Mouse (Mus musculus) neural tube, embryonic 15.5 days (tissue): ENCODE measurements at regions not wholly inside any gene's neighbourhood (a gene's known extent, or its start where the extent isn't known, plus 50 kb on each side); places are given as distances from the start of the nearest gene placed in this dataset.

Experiments
- ATAC-seq: fragments of 200-750 bp; cut with Nextera tagmentation; 2 replicates; pipeline ENCODE4 v1.8.0; 2017; ENCODE audit warnings: mild to moderate bottlenecking, moderate TSS enrichment, moderate library complexity; ENCODE audit not compliant: low FRiP score
- H3K27ac ChIP-seq: fragments of 300-500 bp; sonication (generic); replicated peaks from 2 replicates; pipeline ENCODE4 v1.5.1; 2015; ENCODE audit warnings: mild to moderate bottlenecking, inconsistent platforms
- H3K27me3 ChIP-seq: fragments of 300-500 bp; sonication (generic); replicated peaks from 2 replicates; pipeline ENCODE4 v1.6.1; 2015; ENCODE audit warnings: inconsistent platforms
- H3K36me3 ChIP-seq: fragments of 300-500 bp; sonication (generic); 2 replicates; pipeline ENCODE4 v1.6.1; 2015; ENCODE audit warnings: inconsistent platforms
- H3K4me1 ChIP-seq: fragments of 300-500 bp; sonication (generic); 2 replicates; pipeline ENCODE4 v1.6.1; 2015; ENCODE audit warnings: inconsistent platforms
- H3K4me2 ChIP-seq: fragments of 300-500 bp; sonication (generic); 2 replicates; pipeline ENCODE4 v1.6.1; 2015; ENCODE audit warnings: inconsistent platforms, mild to moderate bottlenecking, moderate library complexity
- H3K4me3 ChIP-seq: fragments of 300-500 bp; sonication (generic); replicated peaks from 2 replicates; pipeline ENCODE4 v1.5.1; 2015; ENCODE audit warnings: mild to moderate bottlenecking, inconsistent platforms
- H3K9ac ChIP-seq: fragments of 300-500 bp; sonication (generic); replicated peaks from 2 replicates; pipeline ENCODE4 v1.6.1; 2015; ENCODE audit warnings: mild to moderate bottlenecking, inconsistent platforms
- H3K9me3 ChIP-seq: fragments of 300-500 bp; sonication (generic); replicated peaks from 2 replicates; pipeline ENCODE4 v1.6.1; 2016; ENCODE audit warnings: inconsistent platforms
- WGBS: fragments of 180-500 bp; shearing (Covaris S2); methylation state at CpG from one replicate; pipeline ENCODE4 v1.1.7; 2015; ENCODE audit warnings: mixed read lengths; 5-methylcytosine and 5-hydroxymethylcytosine counted together

- no peak overlapping the region for H3K4me3 ChIP-seq
- no peaks in the 10 kb centered on the region for H3K4me1 ChIP-seq
- 62% methylated on average over 6 of the region's 6 CpGs for WGBS
- no peaks in the 10 kb centered on the region for H3K27me3 ChIP-seq
- H3K4me2 ChIP-seq = no peak overlapping the region
- no peak for ATAC-seq
- no peak overlapping the region for H3K27ac ChIP-seq
- H3K9me3 ChIP-seq = no peaks in the 10 kb centered on the region
- no peaks in the 10 kb centered on the region for H3K36me3 ChIP-seq
- H3K9ac ChIP-seq = no peak overlapping the region
These were observed 66.0 kb downstream of the Amer2 start for GRCm38 (mm10) chr14:60439106-60439505.

GRCm38 (mm10) chr14:60443821-60444551 is 70.9 kb downstream of the Amer2 start:
- 84% methylated on average over 7 of the region's 7 CpGs for WGBS
- Histone ChIP-seq H3K27ac (no peak overlapping the region), H3K36me3 (no peaks in the 10 kb centered on the region), H3K9ac (no peak overlapping the region), H3K27me3 (no peaks in the 10 kb centered on the region), H3K4me1 (no peaks in the 10 kb centered on the region), H3K9me3 (no peaks in the 10 kb centered on the region), H3K4me3 (no peak overlapping the region), H3K4me2 (no peak overlapping the region)
- ATAC-seq = no peak

GRCm38 (mm10) chr14:60444552-60444937 is 71.5 kb downstream of the Amer2 start:
- no peak overlapping the region for H3K27ac ChIP-seq
- H3K9ac ChIP-seq = no peak overlapping the region
- H3K4me2 ChIP-seq = no peak overlapping the region
- H3K36me3 ChIP-seq = no peaks in the 10 kb centered on the region
- H3K4me3 ChIP-seq = no peak overlapping the region
- no peaks in the 10 kb centered on the region for H3K27me3 ChIP-seq
- 60% methylated on average over 3 of the region's 3 CpGs for WGBS
- ATAC-seq = no peak
- no peaks in the 10 kb centered on the region for H3K9me3 ChIP-seq
- no peaks in the 10 kb centered on the region for H3K4me1 ChIP-seq

GRCm38 (mm10) chr14:60446037-60446436 is 73.0 kb downstream of the Amer2 start:
- Histone ChIP-seq H3K4me1 (no peaks in the 10 kb centered on the region), H3K27me3 (no peaks in the 10 kb centered on the region), H3K4me3 (no peak overlapping the region), H3K36me3 (no peaks in the 10 kb centered on the region), H3K9ac (no peak overlapping the region), H3K27ac (no peak overlapping the region), H3K4me2 (no peak overlapping the region), H3K9me3 (no peaks in the 10 kb centered on the region)
- no peak for ATAC-seq
- 63% methylated on average over 6 of the region's 6 CpGs for WGBS

DNA sequence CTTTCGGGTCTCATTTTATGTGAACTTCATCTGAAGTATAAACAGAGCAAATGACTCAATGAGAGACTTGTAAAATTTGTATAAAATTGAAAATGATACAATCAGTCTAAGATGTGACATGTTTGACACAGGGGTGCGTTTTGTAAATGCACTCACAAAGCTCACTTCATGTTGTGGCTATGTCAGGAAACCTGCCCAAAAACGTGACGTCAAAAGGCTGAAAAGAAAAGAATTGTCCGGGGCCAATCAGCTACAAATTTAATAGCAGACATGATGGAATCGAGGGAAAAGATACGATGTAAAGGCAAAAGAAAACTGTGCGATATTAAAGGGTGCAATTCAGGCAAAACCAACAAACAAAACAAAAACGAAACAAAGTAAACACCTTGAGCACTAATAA is 78.2 kb downstream of the Amer2 start:
- Histone ChIP-seq H3K9ac (no peak overlapping the region), H3K27ac (no peak overlapping the region), H3K36me3 (no peaks in the 10 kb centered on the region), H3K9me3 (no peaks in the 10 kb centered on the region), H3K4me2 (no peak overlapping the region), H3K27me3 (no peaks in the 10 kb centered on the region), H3K4me1 (no peaks in the 10 kb centered on the region), H3K4me3 (no peak overlapping the region)
- no peak for ATAC-seq
- WGBS = 90% methylated on average over 9 of the region's 9 CpGs

DNA sequence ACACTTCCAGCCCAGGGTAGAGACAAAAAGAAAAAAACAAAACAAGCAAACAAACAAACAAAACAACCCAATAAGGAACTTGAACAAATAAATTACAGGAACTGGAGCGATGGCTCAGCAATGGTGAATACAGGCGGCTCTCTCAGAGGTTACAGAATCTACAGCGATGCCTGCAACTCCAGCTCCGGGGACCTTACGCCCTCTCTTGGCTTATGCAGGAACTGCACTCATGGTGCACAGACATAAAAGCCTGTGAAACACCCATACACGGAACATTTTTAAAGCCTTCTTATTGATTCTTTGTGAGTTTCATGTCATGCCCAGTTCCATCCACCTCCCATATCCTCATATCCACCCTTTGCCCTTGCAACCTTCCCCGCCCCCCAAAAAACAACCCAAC is 78.6 kb downstream of the Amer2 start:
- Histone ChIP-seq H3K4me2 (no peak overlapping the region), H3K27ac (no peak overlapping the region), H3K9me3 (no peaks in the 10 kb centered on the region), H3K36me3 (no peaks in the 10 kb centered on the region), H3K4me1 (no peaks in the 10 kb centered on the region), H3K9ac (no peak overlapping the region), H3K27me3 (no peaks in the 10 kb centered on the region), H3K4me3 (no peak overlapping the region)
- no peak for ATAC-seq
- WGBS = 86% methylated on average over 7 of the region's 7 CpGs

DNA sequence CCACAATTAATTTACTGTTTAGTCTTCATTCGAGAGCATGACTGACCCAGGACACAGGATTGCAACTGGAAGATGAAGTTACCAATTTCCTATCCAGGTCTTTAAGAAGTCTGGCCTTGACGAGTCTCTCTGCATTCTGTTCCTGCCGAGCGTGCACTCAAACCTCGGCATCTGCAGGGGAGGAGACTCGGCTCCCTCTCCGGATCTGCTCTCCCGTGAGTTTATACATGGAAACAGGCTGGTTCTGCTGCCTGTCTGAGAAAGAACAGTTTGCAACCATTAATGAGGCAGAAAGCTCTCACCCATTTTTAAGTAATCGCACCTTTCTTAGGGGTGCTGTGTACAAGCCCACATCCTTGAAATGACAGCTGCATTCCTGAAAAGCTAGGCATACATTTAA is 83.7 kb downstream of the Amer2 start:
- H3K27ac ChIP-seq = no peak overlapping the region
- no peaks in the 10 kb centered on the region for H3K4me1 ChIP-seq
- H3K36me3 ChIP-seq = no peaks in the 10 kb centered on the region
- 69% methylated on average over 9 of the region's 9 CpGs for WGBS
- H3K27me3 ChIP-seq = no peaks in the 10 kb centered on the region
- no peak for ATAC-seq
- H3K9ac ChIP-seq = no peak overlapping the region
- no peak overlapping the region for H3K4me2 ChIP-seq
- H3K9me3 ChIP-seq = no peaks in the 10 kb centered on the region
- H3K4me3 ChIP-seq = no peak overlapping the region

DNA sequence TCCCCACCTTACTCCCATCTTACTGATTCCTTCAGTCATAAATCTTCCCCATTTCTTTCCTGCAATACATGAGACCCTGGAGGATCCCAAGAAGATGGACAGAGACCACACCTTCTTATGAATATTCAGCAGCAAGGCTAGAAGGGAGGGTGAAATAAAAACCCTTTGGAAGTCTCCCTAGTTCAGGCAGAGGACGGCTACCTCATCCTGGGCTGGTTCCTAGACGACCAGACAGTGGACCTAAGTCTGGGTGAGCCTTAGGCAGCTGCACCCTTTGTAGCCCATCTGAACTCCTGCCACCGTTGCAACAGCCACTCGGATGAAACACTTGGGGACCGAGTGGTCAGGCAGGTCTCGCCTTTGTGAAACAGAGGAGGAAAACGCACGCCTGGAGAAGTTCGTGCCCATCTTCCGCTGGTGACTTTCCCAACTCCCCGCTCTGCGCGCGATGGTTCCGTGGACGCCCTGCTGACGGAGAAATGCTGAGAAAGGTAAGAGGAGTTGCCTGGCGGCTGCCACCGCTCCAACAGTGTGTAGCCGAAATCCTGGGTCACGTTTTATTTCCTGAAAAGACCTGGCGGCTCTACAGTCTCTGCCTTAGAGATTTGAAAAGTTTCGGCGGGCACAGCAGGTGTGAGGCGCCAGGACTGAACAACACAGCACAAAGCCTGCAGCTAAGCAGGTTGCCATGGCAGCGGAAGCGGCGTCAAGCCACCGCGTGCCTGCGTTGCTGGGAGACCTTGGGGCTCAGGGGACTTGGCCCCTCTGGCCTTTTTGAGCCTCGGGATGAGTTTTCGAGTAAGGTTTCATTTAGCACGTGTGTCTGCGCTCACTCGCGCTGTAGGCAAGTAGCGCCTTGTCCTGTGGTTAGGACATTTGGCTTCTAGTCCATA is 112.2 kb downstream of the Amer2 start:
- Histone ChIP-seq H3K36me3 (no peaks in the 10 kb centered on the region), H3K9ac (peak overlapping the region; percentile 34), H3K27me3 (no peaks in the 10 kb centered on the region; the same call in 1 of the 2 replicates), H3K4me2 (peak overlapping the region; percentile 92), H3K4me3 (peak overlapping the region; percentile 41), H3K9me3 (no peaks in the 10 kb centered on the region), H3K27ac (no peak overlapping the region), H3K4me1 (peaks cover 20% of the 10 kb centered on the region)
- ATAC-seq = peak; percentile 92
- WGBS = under 1% methylated on average over 38 of the region's 38 CpGs

GRCm38 (mm10) chr14:60485889-60486274 is 112.8 kb downstream of the Amer2 start:
- peak overlapping the region; percentile 41 for H3K4me3 ChIP-seq
- no peak overlapping the region for H3K27ac ChIP-seq
- H3K4me1 ChIP-seq = peaks cover 20% of the 10 kb centered on the region
- peak; percentile 87 for ATAC-seq
- H3K27me3 ChIP-seq = no peaks in the 10 kb centered on the region; the same call in 1 of the 2 replicates
- 3% methylated on average over 5 of the region's 5 CpGs for WGBS
- H3K36me3 ChIP-seq = no peaks in the 10 kb centered on the region
- H3K4me2 ChIP-seq = peak overlapping the region; percentile 92
- no peaks in the 10 kb centered on the region for H3K9me3 ChIP-seq
- peak overlapping the region; percentile 34; the same call in 1 of the 2 replicates for H3K9ac ChIP-seq

- no peak for ATAC-seq
- no peaks in the 10 kb centered on the region for H3K36me3 ChIP-seq
- H3K27me3 ChIP-seq = no peaks in the 10 kb centered on the region; the same call in 1 of the 2 replicates
- peak overlapping the region; percentile 41; the same call in 1 of the 2 replicates for H3K4me3 ChIP-seq
- H3K9me3 ChIP-seq = no peaks in the 10 kb centered on the region
- H3K9ac ChIP-seq = no peak overlapping the region
- H3K27ac ChIP-seq = no peak overlapping the region
- peaks cover 20% of the 10 kb centered on the region for H3K4me1 ChIP-seq
- H3K4me2 ChIP-seq = peak overlapping the region; percentile 92
- 4% methylated on average over 9 of the region's 9 CpGs for WGBS
These were observed 113.3 kb downstream of the Amer2 start for GRCm38 (mm10) chr14:60486278-60486935.

GRCm38 (mm10) chr14:60489111-60489510 is 116.1 kb downstream of the Amer2 start:
- Histone ChIP-seq H3K4me1 (peaks cover 20% of the 10 kb centered on the region), H3K4me2 (no peak overlapping the region), H3K27ac (no peak overlapping the region), H3K9ac (no peak overlapping the region), H3K36me3 (no peaks in the 10 kb centered on the region), H3K9me3 (no peaks in the 10 kb centered on the region), H3K27me3 (no peaks in the 10 kb centered on the region; the same call in 1 of the 2 replicates), H3K4me3 (no peak overlapping the region)
- no peak for ATAC-seq
- WGBS = 91% methylated on average over 4 of the region's 4 CpGs
